Mouse (Mus musculus): Measurements from ENCODE around the gene Bfsp1.

DNA sequence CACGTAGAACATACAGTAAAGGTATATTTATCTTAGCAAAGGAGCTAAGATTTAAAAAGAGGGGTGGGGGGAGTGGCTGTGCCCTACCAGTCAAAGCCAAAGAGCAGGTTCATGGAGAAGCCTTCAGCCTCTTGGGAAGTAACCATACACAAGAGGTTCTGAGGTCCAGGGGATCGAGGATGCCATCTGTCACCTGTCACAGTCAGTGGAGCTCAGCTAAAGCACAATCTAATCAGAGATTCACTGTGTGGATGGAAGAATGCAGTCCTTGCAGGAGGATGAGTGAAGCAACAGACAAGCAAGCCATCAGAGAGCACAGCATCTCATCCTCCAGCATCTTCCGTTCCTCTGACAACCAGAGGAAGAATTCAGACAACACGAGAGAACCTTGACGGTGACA, 73.1 kb downstream of the Bfsp1 start:
- TF ChIP-seq POLR2A (IDR thresholded peaks at IDR 0.05; ENCODE audit: low read depth, low read length) (no peak), CTCF (IDR thresholded peaks at IDR 0.05; ENCODE audit: extremely low read depth, insufficient read length, insufficient replicate concordance, low read depth, low read length) (no peak)
